Mouse (Mus musculus) layer of hippocampus, adult 9-10 months (tissue): Measurements from ENCODE around the gene Camta2.

Experiments
- DNase-seq: peaks from one replicate; pipeline ENCODE4 v3.0.0; 2022; ENCODE audit warnings: low spot score

Gene Camta2

DNA sequence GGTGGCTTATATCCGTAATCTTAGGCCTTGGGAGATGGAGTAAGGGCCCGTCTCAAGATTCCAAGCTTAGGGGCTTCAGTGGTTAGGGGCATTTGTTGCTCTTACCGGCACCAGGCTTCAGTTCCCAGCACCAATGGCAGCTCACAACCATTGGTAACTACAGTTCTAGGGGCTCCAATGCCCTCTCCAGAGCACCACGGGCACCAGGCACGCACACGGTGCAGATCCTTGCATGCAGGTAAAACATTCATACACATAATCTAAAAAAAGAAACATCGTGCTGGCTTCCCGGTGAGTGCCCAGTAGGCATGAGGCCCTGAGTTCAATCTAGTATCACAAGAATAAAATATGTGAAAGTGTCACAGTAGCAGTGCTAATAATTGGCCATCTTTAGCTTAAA lies 24.8 kb downstream of the Camta2 start:
- DNase-seq: no peak

DNA sequence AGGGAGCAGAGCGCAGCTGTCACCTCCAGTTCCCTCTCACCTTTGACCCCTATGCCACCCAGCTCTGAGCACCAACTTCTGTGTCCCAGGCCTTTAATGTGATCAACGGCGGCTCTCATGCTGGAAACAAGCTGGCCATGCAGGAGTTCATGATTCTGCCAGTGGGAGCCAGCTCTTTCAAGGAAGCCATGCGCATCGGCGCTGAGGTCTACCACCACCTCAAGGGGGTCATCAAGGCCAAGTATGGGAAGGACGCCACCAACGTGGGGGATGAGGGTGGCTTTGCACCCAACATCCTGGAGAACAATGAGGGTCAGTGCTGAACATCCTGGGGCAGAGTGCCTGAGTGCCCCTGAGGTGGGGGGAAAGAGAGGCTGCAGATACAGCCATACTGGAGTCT lies 27.3 kb downstream of the Camta2 start:
- no peak for DNase-seq

DNA sequence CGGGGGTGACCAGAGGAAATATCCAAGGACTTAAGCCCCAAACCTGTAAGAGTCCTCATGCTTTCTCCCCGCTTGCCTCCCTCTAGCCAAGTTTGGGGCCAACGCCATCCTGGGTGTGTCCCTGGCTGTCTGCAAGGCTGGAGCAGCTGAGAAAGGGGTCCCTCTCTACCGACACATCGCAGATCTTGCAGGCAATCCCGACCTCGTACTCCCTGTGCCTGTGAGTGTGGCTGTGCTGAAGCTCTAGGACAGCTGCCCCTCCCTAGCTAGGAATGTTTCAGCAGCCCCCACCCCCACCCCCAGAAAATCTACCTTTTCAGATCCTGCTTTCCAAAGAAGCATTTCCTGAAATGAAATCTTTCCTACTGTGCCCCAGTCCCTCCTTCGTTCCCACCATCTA lies 29.0 kb downstream of the Camta2 start:
- no peak for DNase-seq

DNA sequence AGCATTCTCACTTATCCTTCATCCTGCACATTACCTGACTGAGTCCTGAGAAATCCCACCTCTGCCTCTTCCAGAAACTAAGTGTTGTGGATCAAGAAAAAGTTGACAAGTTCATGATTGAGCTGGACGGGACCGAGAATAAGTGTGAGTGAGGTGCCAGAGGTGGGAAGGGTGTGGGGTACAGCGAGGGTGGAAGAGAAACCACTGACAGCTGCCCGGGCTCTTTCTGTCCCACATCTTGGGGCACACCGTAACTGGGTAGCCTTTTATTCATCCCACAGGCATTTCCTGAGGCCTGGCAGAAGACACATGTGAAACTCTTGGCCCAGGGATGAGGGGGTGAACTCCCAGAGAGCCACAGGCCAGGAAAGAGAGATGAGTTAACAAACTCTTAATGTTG lies 29.4 kb downstream of the Camta2 start:
- no peak for DNase-seq

DNA sequence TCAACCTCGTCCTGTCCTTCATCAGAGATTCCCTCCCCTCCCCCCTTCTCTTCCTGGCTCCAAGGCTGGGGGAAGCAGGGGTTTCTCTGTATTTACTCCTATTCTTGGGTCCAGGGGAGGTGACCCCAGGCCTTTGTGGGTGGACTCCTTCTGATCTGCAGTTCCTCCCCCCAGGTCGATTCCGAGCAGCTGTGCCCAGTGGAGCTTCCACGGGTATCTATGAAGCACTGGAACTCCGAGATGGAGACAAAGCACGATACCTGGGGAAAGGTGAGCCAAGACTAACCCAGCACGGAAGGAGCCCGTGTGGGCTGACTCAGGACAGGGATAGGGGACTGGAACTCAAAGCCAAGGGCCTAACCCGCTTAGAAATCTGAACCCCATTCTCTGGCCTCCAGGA lies 29.9 kb downstream of the Camta2 start:
- no peak for DNase-seq

DNA sequence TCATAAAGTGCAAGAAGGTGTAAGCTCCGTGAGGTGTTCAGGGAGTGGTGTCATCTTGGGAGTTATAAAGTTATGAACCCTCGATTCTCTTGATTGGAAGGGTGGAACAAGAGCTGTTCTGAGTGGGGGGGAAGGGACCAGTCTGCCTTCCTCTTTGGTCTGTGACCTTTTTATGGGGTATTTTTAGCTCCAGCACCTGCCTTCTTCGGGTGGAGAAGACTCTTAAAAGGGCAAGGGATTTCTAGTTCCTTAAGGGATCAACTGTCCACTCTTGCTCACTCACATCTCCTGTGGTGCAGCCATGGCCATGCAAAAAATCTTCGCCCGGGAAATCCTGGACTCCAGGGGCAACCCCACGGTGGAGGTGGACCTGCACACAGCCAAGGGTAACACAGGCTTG lies 30.3 kb downstream of the Camta2 start:
- DNase-seq: no peak

DNA sequence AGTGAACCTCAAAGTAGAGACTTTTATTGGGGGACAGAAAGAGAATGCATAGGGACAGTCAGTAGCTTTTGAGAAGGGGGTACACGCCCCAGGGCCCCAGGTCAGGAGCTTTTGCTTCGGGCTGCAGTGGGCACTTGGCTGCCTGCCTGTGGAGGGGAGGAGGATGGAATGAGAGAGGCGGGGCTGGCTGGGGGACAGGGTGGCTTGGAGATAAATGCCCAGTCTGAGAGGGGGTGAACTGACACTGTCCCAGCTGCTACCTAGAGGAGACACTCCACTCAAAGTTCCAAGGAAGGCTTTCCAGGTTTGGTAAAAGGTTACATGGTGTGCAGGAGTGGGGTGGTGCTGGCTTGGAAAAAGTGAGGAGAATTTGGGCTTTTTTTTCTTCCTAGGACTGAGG lies 30.9 kb downstream of the Camta2 start, which contains the start of gene Eno3:
TSS of gene Eno3 (plus strand) at position 239 of the 400 bp plus-strand sequence.
- no peak for DNase-seq

DNA sequence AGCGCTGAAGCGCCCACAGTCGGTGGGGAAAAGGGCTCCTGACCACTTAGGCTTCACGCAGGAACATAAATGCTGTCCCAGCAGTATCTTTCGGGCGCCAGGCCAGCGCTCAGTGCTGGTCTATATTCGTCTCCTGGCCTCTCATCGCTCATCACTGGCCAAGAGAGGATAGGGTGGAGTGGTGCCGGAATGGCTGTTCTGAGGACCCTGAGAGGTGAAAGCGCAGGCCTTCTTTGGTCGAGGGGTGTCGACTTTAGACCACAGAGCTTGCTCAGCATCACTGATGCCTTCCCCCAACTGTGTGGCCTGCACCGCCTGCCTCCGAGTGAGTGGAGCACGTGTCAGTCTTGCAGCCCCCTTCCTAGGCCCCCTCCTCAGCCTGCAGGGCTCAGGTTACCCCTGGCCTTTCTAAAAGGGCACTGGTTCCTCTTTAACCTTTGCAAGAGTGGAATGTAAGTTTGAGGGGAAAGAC lies 31.4 kb downstream of the Camta2 start:
- no peak for DNase-seq

DNA sequence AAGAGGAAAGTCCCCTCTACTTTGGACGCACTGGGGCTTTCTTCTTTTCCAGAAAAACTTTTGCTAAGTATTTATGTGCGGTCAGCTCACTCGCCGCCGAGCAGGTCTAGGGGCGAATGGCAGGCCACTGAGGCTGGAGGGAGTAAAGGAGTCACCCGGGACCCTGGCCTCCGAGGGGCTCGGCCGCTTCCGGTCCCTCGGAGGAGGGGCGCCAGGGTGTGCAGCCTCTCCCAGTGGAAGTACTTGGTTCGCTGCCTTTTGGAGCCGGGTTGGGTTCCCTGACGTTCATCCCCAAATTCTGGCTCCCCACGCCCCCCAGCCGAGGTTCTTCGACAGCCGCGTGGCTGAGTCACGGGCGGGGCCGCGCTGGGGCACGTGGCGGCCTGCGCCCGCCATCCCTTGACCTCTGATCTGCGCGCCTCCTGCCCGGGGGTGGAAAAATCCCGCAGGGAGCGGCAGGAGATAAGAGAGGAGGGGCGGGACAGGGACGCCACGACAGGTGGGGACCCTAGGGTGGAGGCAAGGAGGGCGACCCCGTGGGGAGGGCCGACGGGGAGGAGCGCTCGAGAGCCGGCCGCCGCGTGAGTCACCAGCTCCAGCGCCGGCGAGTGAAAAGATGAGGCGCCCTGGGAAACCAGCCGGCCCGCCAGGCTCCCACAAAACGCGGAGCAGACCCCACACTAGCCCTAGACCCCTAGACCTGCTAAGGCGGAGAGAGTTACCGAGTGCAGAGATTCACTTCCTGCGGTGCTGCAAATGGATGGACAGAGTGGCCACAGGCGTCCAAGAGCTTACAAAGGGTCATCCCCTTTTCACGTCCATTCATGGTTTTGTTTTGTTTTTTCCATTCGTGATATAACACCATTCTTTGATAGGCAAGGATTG lies 32.1 kb downstream of the Camta2 start:
- no peak for DNase-seq

DNA sequence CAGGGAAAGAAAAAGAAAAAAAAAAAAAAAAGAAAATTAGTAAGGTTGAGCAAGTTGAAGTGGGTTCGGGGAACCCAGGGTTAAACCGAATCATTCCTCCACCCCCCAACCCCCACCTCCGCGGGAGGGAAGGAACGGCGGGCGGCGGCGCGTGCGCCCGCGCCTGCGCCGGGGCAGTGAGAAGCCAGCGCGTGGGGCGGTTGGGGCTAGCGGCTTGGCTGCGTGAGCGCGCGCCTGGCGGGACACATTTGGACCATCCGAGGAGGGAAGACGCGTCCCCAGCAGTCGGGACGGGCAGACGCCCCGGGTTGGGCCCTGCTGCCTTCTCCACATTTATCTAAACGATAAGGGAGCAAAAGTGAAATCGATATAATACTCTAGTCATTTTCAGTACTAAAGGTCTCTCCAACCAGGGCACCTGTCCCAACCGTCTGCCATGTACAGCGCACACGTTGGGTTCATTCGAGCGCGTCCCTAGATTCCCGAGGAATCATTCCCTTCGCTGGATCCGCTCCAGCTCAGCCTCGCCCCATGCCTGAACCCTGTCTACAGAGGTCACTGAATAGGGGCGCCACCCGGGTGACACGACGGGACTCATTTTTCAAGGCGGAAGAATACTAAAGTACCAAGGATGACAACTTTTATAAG lies 32.9 kb downstream of the Camta2 start:
- DNase-seq: no peak

DNA sequence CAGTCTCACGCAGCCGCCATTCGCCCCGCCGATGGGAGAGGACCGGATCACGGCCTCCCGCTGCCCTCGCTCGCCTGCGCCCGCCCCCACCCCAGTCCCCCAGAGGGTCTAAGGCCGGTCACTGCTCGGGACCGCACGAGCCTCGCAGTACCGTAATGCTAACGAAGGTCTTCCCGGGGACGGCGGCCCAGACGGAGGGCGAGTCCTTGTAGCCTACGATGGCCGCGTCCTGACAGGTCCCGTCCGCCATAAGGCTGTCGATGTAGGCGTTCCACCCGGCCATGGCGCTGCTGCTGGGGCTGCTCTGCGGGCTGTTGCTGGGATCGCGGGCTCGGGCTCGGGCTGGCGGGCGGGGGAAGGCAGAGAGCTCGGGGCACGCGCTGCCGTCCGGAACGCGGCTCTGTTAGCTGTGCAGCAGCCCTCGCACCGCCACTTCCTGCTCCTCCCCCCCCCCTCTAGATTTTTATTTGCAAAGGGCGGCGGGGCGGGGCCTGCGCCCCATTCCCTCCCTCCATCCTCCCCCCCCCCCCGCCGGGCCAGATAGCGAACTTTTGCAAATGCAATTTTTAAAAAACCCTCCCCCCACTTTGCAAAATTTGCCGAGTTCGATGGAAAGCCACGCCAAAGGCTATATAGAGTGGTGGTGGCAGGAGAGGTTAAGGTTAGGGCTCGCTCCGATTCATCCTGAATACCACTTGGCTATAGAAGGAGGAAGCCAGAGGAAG lies 33.5 kb downstream of the Camta2 start, which contains the start of gene Pfn1:
TSS of gene Pfn1 (minus strand) at position 447 of the 725 bp plus-strand sequence.
- DNase-seq: no peak

DNA sequence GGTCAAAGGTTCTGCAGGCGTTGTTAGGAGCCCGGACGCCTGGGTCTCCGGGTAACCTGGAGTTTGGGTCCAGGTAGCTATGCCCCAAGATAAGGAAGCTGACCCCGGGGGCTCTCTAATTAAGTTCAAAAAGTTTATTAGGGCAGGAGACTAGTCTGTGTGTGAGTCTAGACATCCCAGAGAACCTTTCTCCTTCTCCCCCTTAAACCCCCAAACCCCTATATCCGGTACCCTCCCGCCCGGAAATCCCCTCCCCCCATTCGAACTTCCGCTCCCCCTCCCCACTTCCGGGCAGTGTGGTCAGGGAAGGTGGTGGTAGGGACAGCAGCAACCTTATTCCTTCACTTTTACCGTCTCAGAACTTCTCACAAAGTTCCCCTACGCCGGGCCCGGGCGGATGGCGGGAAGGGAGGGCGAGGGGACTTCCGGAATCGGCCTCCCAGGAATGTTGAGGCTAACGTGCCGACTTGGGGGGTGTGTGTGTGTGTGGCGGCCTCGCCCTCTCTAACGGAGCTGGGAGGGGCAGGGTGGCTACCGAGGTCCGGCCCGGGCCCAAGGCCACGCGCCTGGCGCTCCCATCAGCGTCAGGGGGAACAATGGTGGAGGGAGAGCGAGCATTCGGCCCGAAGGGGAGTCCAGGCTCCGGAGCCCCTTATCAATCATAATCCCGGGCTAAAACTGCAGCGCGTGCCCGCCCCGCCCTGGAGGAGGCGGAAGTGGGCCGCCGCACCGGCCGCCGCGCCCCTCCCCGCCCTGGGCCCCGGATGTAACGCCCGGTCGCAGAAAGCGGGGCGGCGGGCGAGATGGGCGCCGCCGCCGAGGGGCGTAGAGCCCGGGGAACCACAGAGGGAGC lies 34.3 kb downstream of the Camta2 start:
- DNase-seq: no peak

DNA sequence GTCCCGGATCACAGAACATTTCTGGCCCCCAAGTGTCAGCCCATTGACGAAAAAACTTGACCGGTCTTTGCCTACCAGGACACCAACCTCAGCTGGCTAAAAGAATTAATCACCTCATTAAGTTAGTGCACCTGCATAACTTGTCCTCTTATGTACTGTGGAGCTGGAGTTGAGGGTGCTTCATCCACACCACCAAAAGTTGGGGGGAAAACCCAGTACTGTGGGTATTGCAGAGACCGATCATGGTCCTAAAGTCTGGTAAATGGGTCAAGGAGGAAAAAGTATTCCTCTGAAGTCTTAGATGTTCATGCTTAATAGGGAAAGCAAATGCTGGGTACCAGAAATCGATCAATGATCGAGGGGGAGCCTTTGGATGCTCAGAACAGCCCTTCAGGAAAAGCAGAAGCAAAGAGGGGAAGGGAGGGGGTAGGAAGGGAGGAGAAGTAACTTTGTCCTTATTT lies 35.0 kb downstream of the Camta2 start:
- DNase-seq: no peak

DNA sequence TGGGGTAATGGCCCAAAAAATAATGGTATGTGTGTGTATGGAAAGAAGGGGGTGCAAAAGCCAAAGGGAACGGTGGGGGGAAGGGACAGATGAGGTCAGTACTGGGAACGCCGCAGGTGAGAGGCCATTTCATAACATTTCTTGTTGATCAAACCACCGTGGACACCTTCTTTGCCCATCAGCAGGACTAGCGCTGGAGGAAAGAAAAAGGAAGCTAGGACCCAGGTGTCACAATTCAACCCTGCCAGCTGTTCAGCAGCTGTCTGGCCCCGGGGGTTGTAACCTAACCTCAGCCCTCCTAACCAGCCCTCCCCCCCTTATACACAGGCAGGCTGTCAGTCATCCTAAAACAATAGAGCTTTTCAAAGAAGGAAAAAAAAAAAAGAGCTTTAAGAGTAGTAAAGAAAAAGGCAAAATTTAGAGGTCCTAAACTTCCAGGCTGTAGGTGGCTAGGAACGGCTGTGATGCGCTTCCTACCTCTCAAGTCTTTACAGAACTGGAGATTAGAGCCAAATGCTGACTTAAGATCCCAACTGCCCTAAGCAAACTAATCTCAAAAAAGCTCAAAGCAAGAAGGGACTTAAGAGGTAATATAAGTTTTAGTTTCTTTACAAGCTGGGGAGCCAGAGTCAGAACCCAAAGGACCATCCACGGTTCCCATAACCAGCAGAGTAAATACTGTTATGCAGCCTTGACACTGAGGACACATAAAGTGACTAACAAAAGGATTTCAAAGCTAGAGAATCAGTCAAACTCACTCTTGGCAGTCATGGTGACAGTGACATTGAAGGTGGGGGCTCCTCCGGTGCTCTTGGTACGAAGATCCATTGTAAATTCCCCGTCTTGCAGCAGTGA lies 35.6 kb downstream of the Camta2 start:
- no peak for DNase-seq

DNA sequence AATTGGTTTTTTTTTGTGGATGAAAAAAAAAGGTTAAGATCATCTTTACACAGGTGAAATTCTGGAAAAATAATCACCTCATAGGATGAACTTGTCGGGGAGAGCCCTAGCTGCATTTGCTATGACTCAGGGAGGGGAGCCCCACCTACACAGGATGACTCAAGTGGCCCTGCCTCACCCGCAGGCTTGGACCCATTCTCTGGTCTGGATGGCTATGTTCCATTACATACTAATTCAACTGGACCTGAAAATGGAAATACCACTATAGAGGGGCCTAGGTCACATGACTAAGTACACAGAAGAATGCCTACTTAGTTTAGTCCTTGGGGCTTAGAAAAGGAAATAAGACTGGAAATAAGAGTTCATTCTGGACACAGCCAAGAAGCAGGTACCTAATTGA lies 36.5 kb downstream of the Camta2 start:
- no peak for DNase-seq

DNA sequence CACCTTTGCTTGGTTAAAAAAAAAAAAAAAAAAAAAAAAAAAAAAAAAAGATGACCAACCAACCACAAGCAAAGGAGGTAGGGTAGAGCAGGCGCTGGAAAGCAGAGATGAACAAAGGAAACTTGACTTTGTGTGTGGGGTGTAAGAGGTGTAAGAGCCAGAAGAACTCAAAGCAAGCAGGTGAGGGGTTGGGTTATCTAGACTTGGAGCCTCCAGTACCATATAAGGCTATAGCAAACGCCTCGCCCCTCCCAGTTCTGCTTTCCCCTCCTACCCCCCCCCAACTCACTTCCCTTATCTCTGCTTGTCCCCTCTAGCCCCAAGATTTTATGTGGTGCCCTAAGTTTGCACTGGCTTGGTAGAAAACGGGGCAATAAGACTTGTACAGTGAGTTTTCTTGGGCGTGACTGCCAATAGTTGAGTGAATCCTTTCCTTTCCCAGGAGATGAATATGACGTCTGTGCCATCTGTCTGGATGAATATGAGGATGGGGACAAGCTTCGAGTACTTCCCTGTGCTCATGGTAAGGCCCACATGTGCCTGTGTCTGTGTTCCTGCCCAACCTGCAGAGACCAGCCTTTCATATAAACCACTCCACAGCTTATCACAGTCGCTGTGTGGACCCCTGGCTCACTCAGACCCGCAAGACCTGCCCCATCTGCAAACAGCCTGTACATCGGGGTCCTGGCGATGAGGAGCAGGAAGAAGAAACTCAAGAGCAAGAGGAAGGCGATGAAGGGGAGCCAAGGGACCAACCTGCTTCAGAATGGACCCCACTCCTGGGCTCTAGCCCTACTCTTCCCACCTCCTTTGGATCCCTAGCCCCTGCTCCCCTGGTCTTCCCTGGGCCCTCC lies 37.4 kb downstream of the Camta2 start:
- no peak for DNase-seq

DNA sequence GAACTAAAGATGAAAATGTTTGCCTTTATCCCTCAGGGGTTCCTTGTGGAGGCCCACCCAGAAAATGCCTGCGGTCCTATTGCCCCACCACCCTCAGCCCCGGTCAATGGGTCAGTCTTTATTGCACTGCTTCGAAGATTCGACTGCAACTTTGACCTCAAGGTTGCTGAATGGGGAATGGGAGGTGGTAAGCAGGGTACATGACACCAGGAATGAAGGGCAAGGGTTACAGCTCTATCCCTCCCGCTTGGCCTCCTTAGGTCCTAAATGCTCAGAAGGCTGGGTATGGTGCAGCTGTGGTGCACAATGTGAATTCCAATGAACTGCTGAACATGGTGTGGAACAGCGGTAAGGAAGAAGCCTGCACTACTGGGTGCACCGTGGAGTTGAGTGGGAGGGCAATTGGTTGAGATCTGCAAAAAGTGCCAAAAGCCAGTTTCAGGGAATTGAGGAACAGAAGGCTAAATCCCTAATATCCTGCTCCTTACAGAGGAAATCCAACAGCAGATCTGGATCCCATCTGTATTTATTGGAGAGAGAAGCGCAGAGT lies 38.6 kb downstream of the Camta2 start:
- no peak for DNase-seq

DNA sequence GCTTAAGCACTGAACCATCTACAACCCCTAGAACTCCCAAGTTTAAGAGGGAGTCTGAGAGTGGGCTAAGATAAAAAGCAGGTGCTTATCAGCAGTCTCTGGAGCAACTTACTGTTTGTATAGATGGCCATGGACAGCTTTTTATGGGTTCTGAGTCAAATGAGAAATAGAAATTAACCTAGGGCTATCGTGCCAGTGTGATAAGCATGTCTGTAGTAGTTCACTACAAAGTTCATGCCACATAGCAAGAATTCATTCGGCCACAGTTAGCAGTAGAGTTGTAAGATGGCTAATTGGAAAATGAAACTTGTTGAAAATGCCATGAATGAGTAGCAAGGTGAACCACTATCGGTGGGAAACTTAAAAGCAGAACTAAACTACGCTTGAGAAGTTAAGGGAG lies 39.4 kb downstream of the Camta2 start:
- DNase-seq: no peak

DNA sequence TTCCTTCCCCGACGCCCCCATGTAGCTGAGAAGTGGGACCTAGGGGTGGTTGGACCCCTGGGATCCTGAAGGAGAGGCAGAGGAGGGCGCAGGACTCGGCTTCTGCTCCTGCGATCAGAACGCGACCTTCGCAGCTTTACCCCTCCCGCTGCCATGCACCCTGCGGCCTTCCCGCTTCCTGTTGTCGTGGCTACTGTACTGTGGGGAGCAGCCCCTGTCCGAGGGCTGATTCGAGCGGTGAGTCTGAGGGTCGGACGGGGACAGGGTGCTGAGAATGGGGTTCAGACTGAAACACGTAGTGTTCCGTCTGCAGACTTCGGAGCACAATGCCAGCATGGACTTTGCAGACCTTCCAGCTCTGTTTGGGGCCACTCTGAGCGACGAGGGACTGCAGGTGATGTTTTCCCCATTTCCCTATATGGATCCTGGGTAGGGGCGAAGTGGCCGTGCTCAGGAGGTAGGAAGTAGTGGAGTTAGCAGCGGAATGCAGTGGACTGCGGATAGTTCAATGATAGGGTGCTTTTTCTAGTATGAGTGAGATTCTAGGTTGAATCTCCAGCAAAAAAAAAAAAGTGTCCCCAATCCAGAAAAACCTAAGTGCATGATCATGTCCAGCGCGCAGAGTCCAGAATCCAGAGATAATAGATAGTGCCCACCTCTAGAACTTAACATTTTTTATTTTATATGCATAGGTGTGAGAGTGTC lies 40.0 kb downstream of the Camta2 start:
- no peak for DNase-seq
